Mouse (Mus musculus) mesoderm, embryonic 11.5 days (tissue): ENCODE results near the gene Cenpo.
"Not testable (repeated sequence)": the region's sequence is repeated elsewhere in the genome, so short reads cannot be mapped to it uniquely, and the experiment has no call there.

Experiments used
- DNase-seq: peaks from one replicate; pipeline ENCODE4 v3.0.0-alpha.2; 2012; ENCODE audit warnings: low read depth, low spot score

Gene Cenpo

GRCm38 (mm10) chr12:4233572-4234508, at the start of gene Cenpo, which contains the start of gene Ptrhd1:
Cenpo (minus strand) TSS chr12:4234294.
Ptrhd1 (plus strand) TSS chr12:4234027.
- DNase-seq: peak; percentile 96

DNA sequence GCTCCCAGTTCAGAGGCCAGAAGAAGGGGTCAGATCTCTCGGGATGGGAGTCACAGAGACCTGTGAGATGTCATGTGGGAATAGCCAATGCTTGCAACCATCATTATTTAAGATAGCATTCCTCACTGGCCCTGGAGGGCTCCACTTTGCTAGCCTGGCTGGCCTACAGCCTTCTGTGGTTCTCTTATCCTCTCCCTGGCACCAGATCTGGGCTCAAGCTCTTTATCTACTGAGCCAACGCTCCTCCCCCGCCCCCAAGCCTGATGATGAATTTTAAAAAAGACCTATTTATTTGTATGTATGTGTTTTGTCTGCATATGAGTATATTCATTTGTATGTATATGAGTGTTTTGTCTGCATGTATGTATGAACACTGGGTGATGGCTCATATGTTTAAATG, 45.8 kb upstream of the Cenpo start:
- no peak for DNase-seq

- DNase-seq: no peak
Measured at GRCm38 (mm10) chr12:4278978-4279755, 45.1 kb upstream of the Cenpo start.

DNA sequence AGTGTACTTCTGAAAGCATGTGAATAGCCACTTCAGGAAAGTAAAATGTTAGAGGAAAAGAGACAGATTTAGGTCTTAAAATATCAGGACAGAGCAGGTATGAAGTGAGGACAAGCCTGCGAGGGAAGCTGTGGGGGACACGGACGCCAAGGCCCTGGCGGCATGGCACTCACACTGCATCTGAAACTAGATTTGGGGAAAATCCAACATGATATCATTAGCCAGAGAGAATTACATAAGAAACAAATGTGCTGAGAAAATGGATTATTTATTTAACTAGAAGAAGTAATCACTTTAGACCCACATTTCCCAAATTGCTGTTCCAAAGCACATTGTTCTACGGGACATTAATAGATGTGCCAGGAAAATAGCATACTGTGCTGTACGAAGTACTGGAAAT, 37.0 kb upstream of the Cenpo start:
- DNase-seq: no peak

DNA sequence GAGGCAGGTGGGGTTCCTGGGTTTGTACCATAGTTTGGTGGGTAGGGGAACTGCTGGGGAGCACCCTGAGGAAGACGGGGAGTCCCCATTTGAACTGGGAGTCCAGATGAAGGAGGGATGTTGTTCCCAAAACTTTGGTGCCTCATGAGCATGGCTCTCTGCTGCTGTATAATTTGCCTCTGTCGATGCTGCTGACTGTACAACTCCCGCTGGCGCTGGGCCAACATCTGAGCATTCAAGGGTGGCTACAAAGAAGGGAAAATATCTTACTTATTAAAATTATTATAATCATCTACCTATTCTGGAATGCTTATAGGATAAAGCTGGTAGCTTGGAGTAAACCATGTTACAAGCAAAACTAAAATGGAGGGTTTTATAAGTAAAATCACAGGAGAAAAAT, 33.7 kb upstream of the Cenpo start:
- DNase-seq: no peak

DNA sequence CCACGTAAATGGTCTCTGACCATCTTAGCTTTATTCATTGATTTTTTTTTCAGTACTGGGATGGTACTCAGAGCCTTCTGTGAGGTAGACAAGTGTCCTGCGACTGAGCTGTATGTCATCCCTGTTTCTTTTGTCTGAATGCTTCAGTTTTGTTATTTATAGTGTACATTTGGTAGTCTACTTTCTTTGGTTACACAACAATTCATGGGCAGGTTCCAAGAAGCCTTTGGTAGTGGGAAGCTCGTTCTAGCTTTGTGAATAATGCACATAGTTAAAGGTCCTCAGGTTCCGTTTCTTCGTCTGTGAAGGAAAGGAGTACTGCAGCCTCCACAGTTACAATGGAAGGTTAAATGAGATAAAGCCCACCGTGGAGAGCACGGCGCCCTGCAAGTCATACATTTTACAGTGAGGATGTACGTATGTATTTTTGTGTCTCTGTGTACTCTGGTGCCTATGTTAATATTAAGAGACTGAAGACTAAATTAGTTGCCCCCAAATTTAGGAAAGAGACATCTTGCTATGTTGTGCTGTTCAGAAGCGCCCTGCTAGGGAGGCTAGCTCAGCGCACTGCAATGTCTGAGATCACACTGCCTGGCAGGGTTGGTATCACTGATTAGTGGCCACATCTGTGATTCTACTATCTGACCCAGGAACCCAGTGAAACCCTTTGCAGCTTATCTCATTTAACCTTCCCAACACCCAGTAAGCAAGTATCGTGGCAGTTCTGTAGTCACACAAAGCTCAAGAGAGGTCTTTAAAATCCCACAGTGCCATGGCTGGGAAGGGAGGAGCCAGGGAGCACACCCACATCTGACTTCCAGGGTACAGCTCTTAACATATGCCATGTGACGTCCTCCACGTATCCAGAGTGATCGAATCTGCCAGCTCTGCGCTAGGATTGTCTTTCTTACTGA, 18.9 kb upstream of the Cenpo start:
- DNase-seq: no peak

GRCm38 (mm10) chr12:4249786-4250185, 15.7 kb upstream of the Cenpo start:
- DNase-seq: no peak

- no peak for DNase-seq
Measured at GRCm38 (mm10) chr12:4245742-4246141, 11.6 kb upstream of the Cenpo start.

DNA sequence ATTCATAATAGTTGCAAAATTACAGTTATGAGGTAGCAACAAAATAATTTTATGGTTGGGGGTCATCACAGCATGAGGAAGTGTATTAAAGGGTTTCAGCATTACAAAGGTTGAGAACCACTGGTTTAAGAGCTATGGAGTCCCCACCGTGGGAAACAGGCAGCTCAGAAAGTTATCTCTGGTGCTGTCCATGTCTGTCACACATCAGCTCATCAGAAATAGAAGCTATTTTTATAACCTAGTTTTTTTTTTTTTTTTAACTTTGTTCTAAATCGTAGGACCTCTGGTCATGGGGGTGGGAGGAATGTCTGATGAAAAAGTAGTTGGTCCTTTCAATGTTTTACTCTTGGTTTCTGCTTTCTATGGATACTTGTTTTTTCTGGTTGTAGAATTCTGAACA, 9.7 kb upstream of the Cenpo start:
- DNase-seq: no peak

DNA sequence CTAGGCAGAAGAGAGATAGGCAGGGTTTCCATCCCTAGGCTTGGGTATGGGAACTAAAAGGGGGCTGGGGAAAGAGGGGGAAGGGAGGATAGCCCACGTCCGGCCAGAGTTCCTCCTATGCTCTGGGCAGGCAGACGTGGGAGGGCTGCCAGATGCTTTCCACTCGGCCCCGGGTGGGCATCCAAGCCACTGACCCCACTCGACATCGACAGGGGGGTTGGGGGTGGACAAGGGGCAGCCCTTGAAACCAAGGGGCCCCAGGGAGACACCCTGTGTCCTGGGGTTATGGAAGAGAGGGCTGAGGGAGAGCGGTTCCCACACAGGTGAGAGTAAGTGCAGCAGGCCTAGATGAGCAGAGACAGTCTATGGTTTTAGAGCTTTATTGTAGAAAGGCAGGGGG, 6.2 kb upstream of the Cenpo start:
- DNase-seq: not testable (repeated sequence)

GRCm38 (mm10) chr12:4237481-4237880, 3.4 kb upstream of the Cenpo start:
- no peak for DNase-seq

DNA sequence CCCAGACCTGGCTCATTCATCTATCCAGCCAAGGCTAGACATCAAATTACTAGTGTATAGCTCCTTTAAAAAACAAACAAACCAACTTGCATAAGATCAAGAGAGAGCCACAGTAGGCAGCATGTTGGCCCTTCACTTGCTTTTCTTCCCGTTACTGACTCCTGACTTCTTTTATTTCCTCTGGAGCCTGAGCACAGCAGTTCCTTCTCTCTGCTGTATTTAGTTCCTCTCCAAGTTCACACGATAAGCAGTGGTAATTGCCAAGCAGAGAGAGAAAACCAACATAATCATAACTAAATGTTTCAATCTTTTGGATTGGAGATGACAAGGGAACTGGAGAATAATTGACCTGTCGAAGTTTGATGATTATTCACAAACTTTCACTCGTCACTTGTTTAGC, 1.3 kb downstream of the Cenpo start:
- DNase-seq: no peak

DNA sequence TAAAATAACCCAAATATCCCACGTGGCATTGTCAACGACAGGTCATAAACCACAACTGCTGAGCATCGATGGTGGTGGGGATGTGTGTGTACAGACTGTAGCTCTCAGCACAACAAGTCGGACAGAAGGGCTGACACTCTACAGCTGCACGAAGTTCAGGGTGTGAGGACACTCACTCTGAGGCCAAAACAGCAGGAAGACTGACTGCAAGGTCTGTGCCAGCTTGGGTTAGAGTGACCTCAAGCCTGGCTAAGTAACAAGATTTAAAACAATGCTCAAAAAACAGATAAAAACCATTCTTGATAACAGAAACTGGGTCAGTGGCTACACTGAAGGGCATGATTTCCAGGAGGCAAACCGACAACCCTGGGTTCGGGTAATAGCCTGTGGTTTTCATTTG, 3.9 kb downstream of the Cenpo start:
- DNase-seq: no peak

DNA sequence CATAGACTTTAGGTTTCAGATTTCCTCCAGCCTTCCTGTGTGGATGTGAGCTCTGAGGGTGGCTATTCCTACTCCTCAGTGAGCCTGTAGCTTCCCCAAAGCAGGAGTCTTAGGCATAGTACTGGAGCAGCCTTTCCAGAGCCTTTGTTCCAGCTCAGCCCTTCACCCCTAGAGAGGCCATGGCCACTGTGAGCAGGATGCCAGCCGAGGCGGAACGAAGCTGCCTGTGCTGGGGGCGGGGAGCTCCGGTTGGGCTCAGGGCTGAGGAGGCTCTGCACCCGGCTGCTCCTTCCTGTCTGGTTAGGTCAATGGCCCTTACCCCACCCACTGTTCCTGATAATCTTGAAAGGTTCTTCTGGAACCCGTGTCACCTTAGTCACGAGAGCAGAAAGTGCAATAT, 21.2 kb downstream of the Cenpo start:
- DNase-seq: no peak

DNA sequence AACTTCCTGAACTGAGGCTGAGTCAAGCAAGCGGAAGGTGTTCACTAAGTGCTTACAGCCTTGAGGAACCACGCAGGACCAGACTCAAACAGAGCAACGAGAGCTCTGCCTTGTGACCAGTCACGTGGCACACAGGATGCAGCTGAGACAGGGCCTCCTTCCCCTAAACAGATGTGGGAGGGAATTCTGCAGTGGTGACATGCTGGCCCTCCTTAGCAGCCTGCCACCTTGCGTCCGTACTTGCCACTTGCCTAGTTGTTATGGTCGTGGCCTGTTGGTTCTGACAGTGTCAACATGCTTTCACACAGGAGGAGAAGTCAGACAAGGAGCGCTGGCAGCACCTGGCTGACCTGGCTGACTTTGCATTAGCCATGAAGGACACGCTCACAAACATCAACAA, 22.9 kb downstream of the Cenpo start:
- no peak for DNase-seq

DNA sequence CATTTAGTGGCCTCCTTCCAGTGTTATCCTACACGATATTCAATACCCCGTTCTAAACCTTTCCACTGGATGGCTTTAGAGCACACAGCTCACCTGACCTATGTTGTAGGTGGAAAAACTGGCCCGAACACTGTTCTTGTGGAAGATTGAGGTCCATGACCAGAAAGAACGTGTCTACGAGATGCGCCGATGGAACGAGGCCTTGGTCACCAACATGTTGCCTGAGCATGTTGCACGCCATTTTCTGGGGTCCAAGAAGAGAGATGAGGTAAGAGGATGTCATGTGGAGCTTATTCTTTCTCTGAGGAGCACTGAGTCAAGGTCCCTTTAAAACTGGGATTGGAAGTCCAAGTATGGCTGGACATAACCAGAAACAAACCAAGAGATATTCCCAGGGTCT, 24.9 kb downstream of the Cenpo start:
- DNase-seq: no peak

DNA sequence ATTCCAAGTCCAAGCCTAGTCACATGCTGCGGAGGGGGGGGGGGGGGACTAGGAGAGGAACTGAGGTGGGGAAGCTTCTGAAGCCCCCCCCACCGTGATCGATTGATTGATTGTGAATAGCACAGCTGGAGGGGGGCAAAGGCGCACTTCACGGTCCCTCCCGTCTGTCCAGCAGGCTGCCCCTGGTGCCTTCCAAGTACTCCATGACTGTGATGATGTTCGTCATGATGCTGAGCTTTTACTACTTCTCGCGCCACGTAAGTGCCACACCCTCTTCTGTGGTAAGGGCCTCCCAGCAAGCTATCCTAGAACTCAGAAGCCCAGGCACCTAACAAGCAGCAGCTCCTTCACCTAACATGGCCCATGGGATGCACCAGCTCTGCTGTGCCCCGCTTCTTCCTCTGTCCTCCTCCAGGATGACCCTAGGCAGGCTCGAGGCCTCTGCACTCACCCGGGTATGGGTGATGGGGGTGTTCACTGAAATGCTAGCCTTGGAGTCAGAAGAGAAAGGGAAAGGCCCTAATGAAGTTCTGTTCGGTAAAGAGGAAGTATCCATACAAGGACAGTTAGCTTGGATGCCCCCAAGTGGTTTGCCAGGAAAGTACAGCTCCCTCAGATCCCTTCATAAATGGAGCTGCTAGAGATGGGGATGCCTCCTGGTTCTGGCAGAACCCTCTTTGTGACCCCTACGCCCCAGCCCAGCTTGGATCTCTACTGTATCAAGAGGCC, 25.5 kb downstream of the Cenpo start:
- DNase-seq: peak; percentile 36

DNA sequence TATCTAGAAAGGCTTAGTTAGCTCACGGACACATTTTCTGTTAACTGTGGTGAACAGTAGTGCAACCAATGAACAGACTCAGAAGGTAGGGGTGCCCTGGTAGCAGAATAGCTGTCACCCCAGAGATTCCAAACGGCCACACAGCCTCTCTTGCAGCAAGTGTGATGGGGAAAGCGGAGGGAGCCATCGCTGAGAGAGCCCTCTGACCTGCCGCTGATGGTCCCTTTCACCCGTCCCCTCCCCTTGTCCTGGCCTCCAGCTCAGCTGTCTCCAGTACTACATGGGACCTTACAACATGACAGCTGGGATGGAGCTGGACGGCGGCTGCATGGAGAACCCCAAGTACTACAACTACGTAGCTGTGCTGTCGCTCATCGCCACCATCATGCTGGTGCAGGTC, 28.0 kb downstream of the Cenpo start:
- DNase-seq: no peak

DNA sequence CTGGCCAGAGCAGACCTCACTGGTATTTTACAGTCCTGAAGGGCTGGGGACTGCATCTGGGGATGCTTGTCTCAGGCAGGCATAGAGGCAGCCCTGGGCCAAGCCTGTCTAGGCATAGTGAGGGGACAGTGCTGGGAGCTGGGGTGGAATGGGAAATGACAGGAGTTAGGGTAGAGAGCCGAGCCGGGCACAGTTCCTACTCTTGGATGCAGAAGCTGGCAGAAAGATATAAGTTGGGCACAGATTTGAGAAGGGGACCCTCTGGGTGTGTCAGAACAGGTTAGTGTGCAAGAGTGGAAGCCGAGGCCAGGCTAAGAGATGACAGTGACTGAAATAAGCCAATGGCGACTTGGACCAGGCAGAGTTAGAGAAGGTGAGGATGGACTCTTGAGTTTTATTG, 31.9 kb downstream of the Cenpo start:
- no peak for DNase-seq

DNA sequence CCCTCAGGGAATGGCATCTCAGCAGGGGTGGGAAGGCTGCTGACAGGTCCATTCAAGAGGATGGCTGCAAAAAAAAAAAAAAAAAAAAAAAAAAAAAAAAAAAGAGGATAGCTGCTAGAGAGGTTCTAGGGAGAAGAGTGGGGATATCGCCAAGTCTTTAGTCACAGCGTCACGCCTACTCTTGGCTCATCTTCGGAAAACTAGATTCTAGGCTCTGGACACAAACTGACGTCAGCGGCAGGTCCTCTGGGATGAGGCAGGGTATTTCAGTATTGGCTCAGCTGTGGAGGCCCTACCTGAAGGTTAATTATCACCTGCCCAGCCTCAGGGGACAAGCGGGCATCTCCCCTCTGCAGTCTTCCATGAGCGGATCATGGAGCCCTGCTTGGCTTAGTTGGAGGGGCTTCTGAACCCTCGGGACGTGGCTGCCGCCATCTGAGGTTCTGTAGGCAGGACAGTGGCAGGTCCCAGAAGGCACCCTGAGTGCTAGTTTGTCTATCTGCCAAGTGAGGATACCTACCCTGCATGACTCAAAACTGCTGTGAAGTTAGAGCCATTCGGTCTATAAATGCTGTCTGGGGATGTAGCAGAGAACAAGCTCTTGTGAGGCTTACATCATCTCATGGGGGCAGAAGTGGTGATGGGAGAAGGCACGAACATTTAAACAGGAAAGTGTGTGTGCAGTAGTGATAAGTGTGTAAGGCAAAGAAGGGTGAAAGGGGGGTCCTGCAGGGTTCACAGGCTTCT, 32.5 kb downstream of the Cenpo start:
- no peak for DNase-seq
